Mouse (Mus musculus): ENCODE measurements around the gene Gm49510.

The Gm49510 gene

GRCm38 (mm10) chr15:78915660-78916017, 16.2 kb downstream of the Gm49510 start:
- peak in 1 of 2 experiments; percentile 61 for DNase-seq (ENCODE audit: low spot score in 2 of 2)

GRCm38 (mm10) chr15:78916052-78916826, 16.8 kb downstream of the Gm49510 start:
- no peak for DNase-seq (ENCODE audit: low spot score in 2 of 2)

- no peak for DNase-seq (ENCODE audit: low spot score in 2 of 2)
These were observed 18.7 kb downstream of the Gm49510 start for GRCm38 (mm10) chr15:78918126-78918525.

- DNase-seq (ENCODE audit: low spot score in 2 of 2), result no peak
These were observed 20.4 kb downstream of the Gm49510 start for GRCm38 (mm10) chr15:78919914-78920313.

- no peak for DNase-seq (ENCODE audit: low spot score in 2 of 2)
These were observed 23.2 kb downstream of the Gm49510 start for GRCm38 (mm10) chr15:78922700-78923099.

- DNase-seq (ENCODE audit: low spot score in 2 of 2), result no peak
These were observed 24.1 kb downstream of the Gm49510 start for GRCm38 (mm10) chr15:78923585-78923984.

GRCm38 (mm10) chr15:78925129-78925528, 25.7 kb downstream of the Gm49510 start:
- DNase-seq (ENCODE audit: low spot score in 2 of 2), result no peak

- DNase-seq (ENCODE audit: low spot score in 2 of 2), result peak in 1 of 2 experiments; percentile 48
These were observed 26.8 kb downstream of the Gm49510 start, which contains the start of gene Lgals1 for GRCm38 (mm10) chr15:78926021-78926919. Gene Lgals1 (plus strand): TSS chr15:78926725.

GRCm38 (mm10) chr15:78927021-78927787, 27.7 kb downstream of the Gm49510 start:
- DNase-seq (ENCODE audit: low spot score in 2 of 2), result no peak

- DNase-seq (ENCODE audit: low spot score in 2 of 2), result peak in 1 of 2 experiments; percentile 48
These were observed 28.5 kb downstream of the Gm49510 start for GRCm38 (mm10) chr15:78927788-78928457.

GRCm38 (mm10) chr15:78928539-78928938, 29.1 kb downstream of the Gm49510 start:
- no peak for DNase-seq (ENCODE audit: low spot score in 2 of 2)

GRCm38 (mm10) chr15:78930192-78930706, 30.8 kb downstream of the Gm49510 start:
- no peak for DNase-seq (ENCODE audit: low spot score in 2 of 2)

- no peak for DNase-seq (ENCODE audit: low spot score in 2 of 2)
These were observed 31.4 kb downstream of the Gm49510 start for GRCm38 (mm10) chr15:78930801-78931426.

- DNase-seq (ENCODE audit: low spot score in 2 of 2), result no peak
These were observed 32.1 kb downstream of the Gm49510 start for GRCm38 (mm10) chr15:78931577-78931976.

GRCm38 (mm10) chr15:78934784-78935320, 35.4 kb downstream of the Gm49510 start, which contains the start of gene Nol12:
Gene Nol12 (plus strand): TSS chr15:78934933.
- DNase-seq (ENCODE audit: low spot score in 2 of 2), result peak; percentile 68 to 78

GRCm38 (mm10) chr15:78936403-78936802, 36.9 kb downstream of the Gm49510 start:
- no peak for DNase-seq (ENCODE audit: low spot score in 2 of 2)

GRCm38 (mm10) chr15:78937311-78937710, 37.8 kb downstream of the Gm49510 start:
- no peak for DNase-seq (ENCODE audit: low spot score in 2 of 2)

GRCm38 (mm10) chr15:78937963-78938362, 38.5 kb downstream of the Gm49510 start:
- no peak for DNase-seq (ENCODE audit: low spot score in 2 of 2)

- DNase-seq (ENCODE audit: low spot score in 2 of 2), result no peak
These were observed 40.9 kb downstream of the Gm49510 start for GRCm38 (mm10) chr15:78940325-78940724.

- peak; percentile 67 to 75 for DNase-seq (ENCODE audit: low spot score in 2 of 2)
These were observed 43.2 kb downstream of the Gm49510 start for GRCm38 (mm10) chr15:78942663-78943062.
